Mouse (Mus musculus): ENCODE measurements around the gene Srcap.
"Not testable (repeated sequence)": the region's sequence is repeated elsewhere in the genome, so short reads cannot be mapped to it uniquely, and the experiment has no call there.

The Srcap gene

GRCm38 (mm10) chr7:127511808-127512230, at the start of gene Srcap:
TSS of gene Srcap (plus strand) at chr7:127511983.
- peak; percentile 94 to 97 for DNase-seq

- no peak for DNase-seq
These were observed 46.6 kb upstream of the Srcap start for GRCm38 (mm10) chr7:127465191-127465590.

- not testable (repeated sequence) for DNase-seq
These were observed 46.1 kb upstream of the Srcap start for GRCm38 (mm10) chr7:127465670-127466069.

GRCm38 (mm10) chr7:127466606-127467005, 45.2 kb upstream of the Srcap start:
- DNase-seq, result no peak

- no peak for DNase-seq
These were observed 41.6 kb upstream of the Srcap start for GRCm38 (mm10) chr7:127470011-127470715.

GRCm38 (mm10) chr7:127470743-127471645, 40.8 kb upstream of the Srcap start:
- peak; percentile 87 to 92 for DNase-seq

GRCm38 (mm10) chr7:127471646-127472010, 40.2 kb upstream of the Srcap start:
- peak; percentile 48 to 56 for DNase-seq

GRCm38 (mm10) chr7:127472060-127472459, 39.7 kb upstream of the Srcap start:
- DNase-seq, result no peak

- no peak for DNase-seq
These were observed 38.1 kb upstream of the Srcap start for GRCm38 (mm10) chr7:127473705-127474104.

- DNase-seq, result no peak
These were observed 37.3 kb upstream of the Srcap start for GRCm38 (mm10) chr7:127474378-127475070.

GRCm38 (mm10) chr7:127475186-127475740, 36.5 kb upstream of the Srcap start:
- DNase-seq, result no peak

GRCm38 (mm10) chr7:127476336-127476735, 35.4 kb upstream of the Srcap start:
- DNase-seq, result no peak

GRCm38 (mm10) chr7:127476855-127477254, 34.9 kb upstream of the Srcap start:
- DNase-seq, result no peak

GRCm38 (mm10) chr7:127477687-127478634, 33.8 kb upstream of the Srcap start:
- DNase-seq, result peak; percentile 99 to 100

GRCm38 (mm10) chr7:127478635-127479317, 33.0 kb upstream of the Srcap start, which contains the start of gene Fbrs:
TSS of gene Fbrs (plus strand) at chr7:127479199.
- peak; percentile 77 to 87 for DNase-seq

GRCm38 (mm10) chr7:127479318-127480225, 32.2 kb upstream of the Srcap start:
- peak; percentile 42 to 51 for DNase-seq

GRCm38 (mm10) chr7:127480321-127480720, 31.5 kb upstream of the Srcap start:
- peak; percentile 53 to 74 for DNase-seq

- DNase-seq, result no peak
These were observed 26.4 kb upstream of the Srcap start for GRCm38 (mm10) chr7:127485416-127485815.

- DNase-seq, result not testable (repeated sequence)
These were observed 23.4 kb upstream of the Srcap start for GRCm38 (mm10) chr7:127488364-127488763.

GRCm38 (mm10) chr7:127489982-127490381, 21.8 kb upstream of the Srcap start:
- DNase-seq, result no peak

All from thymus, adult 18-20 months (tissue).